Mouse (Mus musculus): ENCODE data around the gene Ccdc191.

- TF ChIP-seq POLR2A (IDR thresholded peaks at IDR 0.05; ENCODE audit: control insufficient read depth in 1 of 2, insufficient read depth in 1 of 2, low read depth in 1 of 2, low read length in 2 of 2, poor library complexity in 1 of 2), result no peak
- TF ChIP-seq MAZ (IDR thresholded peaks at IDR 0.05; ENCODE audit: low read depth, low read length), result no peak
Measured at GRCm38 (mm10) chr16:43858941-43859476, 30.6 kb upstream of the Ccdc191 start.

Measured in MEL (cell line).